Mouse (Mus musculus): ENCODE measurements around the gene Lat.

GRCm38 (mm10) chr7:126396298-126397119 lies 27.1 kb upstream of the Lat start, which contains the start of gene Nfatc2ip:
- TF ChIP-seq CTCF (conservative IDR thresholded peaks at IDR 0.05; ENCODE audit: insufficient read depth, insufficient read length, low read depth, low read length) (no peak), POLR2A (IDR thresholded peaks at IDR 0.05; ENCODE audit: low read depth, low read length) (peak; percentile 47)

Measured in kidney, adult 2 months (tissue).